Mouse (Mus musculus): ENCODE results near the gene Casz1.

GRCm38 (mm10) chr4:148973387-148973786, 169.2 kb downstream of the Casz1 start:
- no peak for TF ChIP-seq POLR2A (IDR thresholded peaks at IDR 0.05; ENCODE audit: low read depth, low read length)
- TF ChIP-seq CTCF (conservative IDR thresholded peaks at IDR 0.05; ENCODE audit: insufficient read depth, insufficient read length, low read depth, low read length), result no peak
